Mouse (Mus musculus): ENCODE measurements around the gene Obp2a.
"Not testable (repeated sequence)": the region's sequence is repeated elsewhere in the genome, so short reads cannot be mapped to it uniquely, and the experiment has no call there.

- not testable (repeated sequence) for TF ChIP-seq CTCF (IDR thresholded peaks at IDR 0.05; ENCODE audit: extremely low read depth, insufficient read length, insufficient replicate concordance, low read depth, low read length); POLR2A (IDR thresholded peaks at IDR 0.05; ENCODE audit: low read depth, low read length)
These were observed at the start of gene Obp2a for GRCm38 (mm10) chr2:25699743-25700142.

Data from small intestine, adult 2 months (tissue).